Mouse (Mus musculus) megakaryocyte, embryonic 14.5 days (primary cell): ENCODE results near the gene Atp8b5. TPM values are rescaled to one million over a fixed set of nuclear protein-coding genes. Genes with fewer than 3 reads are reported as not detected.

Experiments
- H3K27me3 ChIP-seq: replicated peaks from 2 replicates; pipeline ENCODE3; 2012; ENCODE audit warnings: inconsistent platforms
- H3K36me3 ChIP-seq: replicated peaks from 2 replicates; pipeline ENCODE3; 2012; ENCODE audit warnings: low read length, inconsistent platforms, mixed read lengths
- H3K4me1 ChIP-seq: 2 replicates; pipeline ENCODE4 v1.6.1; 2012; ENCODE audit warnings: inconsistent platforms
- H3K4me3 ChIP-seq: replicated peaks from 2 replicates; pipeline ENCODE3; 2012; ENCODE audit warnings: moderate library complexity, mild to moderate bottlenecking, inconsistent platforms
- H3K9me3 ChIP-seq: 2 replicates; pipeline ENCODE4 v1.6.1; 2012; ENCODE audit warnings: inconsistent platforms
- FLI1 ChIP-seq: IDR thresholded peaks from 2 replicates; pipeline ENCODE4 v1.6.1; 2012; ENCODE audit warnings: low read length, inconsistent platforms, mixed read lengths
- GATA1 ChIP-seq: IDR thresholded peaks from 3 replicates; pipeline ENCODE4 v1.6.1; 2012; ENCODE audit warnings: mixed read lengths, low read length, inconsistent platforms, borderline replicate concordance
- polyA plus RNA-seq: library from polyadenylated mRNA; stranded (reverse); fragments of >175 nt; gene quantifications from 2 replicates; pipeline ENCODE4 v1.2.3, GENCODE M21; 2012; ENCODE audit warnings: low replicate concordance; ENCODE audit not compliant: insufficient read depth

Gene Atp8b5
- polyA plus RNA-seq, 1 experiment = not detected

GRCm38 (mm10) chr4:43394345-43394891 is 127.5 kb downstream of the Atp8b5 start:
- Histone ChIP-seq H3K36me3 (peaks cover 35% of the 10 kb centered on the region), H3K4me3 (no peak overlapping the region), H3K27me3 (peaks cover 17% of the 10 kb centered on the region), H3K9me3 (no peaks in the 10 kb centered on the region), H3K4me1 (peaks cover 12% of the 10 kb centered on the region; the same call in 1 of the 2 replicates)
- TF ChIP-seq GATA1 = no peak
- no peak for TF ChIP-seq FLI1

GRCm38 (mm10) chr4:43395147-43395546 is 128.2 kb downstream of the Atp8b5 start:
- TF ChIP-seq GATA1 = no peak
- no peak for TF ChIP-seq FLI1
- peaks cover 35% of the 10 kb centered on the region for H3K36me3 ChIP-seq
- H3K4me3 ChIP-seq = no peak overlapping the region
- H3K27me3 ChIP-seq = peaks cover 22% of the 10 kb centered on the region
- no peaks in the 10 kb centered on the region for H3K9me3 ChIP-seq
- peaks cover 5% of the 10 kb centered on the region; the same call in 1 of the 2 replicates for H3K4me1 ChIP-seq

DNA sequence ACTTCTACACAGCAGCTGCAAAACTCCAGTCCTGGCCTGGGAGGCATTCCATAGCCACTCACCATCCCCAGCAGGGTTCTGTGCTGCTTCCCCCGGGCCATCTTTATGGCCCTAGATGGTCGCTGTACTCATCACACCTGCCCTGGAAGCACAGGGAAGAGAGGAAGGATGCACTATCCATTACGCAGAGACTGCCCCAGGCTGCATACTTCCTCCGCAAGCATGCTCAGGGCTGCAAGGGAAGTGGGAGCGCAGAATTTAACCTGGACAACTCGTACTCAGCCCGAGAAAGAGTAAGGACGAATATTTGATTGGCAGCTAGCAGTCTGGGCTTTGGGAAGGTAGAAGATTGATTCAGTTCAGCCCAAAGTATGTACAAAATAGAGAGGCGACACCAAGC is 128.9 kb downstream of the Atp8b5 start:
- Histone ChIP-seq H3K4me3 (no peak overlapping the region), H3K9me3 (no peaks in the 10 kb centered on the region), H3K4me1 (peaks cover 3% of the 10 kb centered on the region; the same call in 1 of the 2 replicates), H3K27me3 (peaks cover 25% of the 10 kb centered on the region), H3K36me3 (peaks cover 39% of the 10 kb centered on the region)
- TF ChIP-seq GATA1 = no peak
- no peak for TF ChIP-seq FLI1

- H3K9me3 ChIP-seq = no peaks in the 10 kb centered on the region
- H3K27me3 ChIP-seq = peaks cover 30% of the 10 kb centered on the region
- peaks cover 3% of the 10 kb centered on the region; the same call in 1 of the 2 replicates for H3K4me1 ChIP-seq
- H3K4me3 ChIP-seq = no peak overlapping the region
- TF ChIP-seq FLI1 = no peak
- TF ChIP-seq GATA1 = no peak
- peaks cover 43% of the 10 kb centered on the region for H3K36me3 ChIP-seq
Observed at GRCm38 (mm10) chr4:43396381-43396780, 129.4 kb downstream of the Atp8b5 start.

- Histone ChIP-seq H3K27me3 (peaks cover 39% of the 10 kb centered on the region), H3K4me3 (no peak overlapping the region), H3K9me3 (no peaks in the 10 kb centered on the region), H3K4me1 (peaks cover 3% of the 10 kb centered on the region; the same call in 1 of the 2 replicates), H3K36me3 (peaks cover 45% of the 10 kb centered on the region)
- TF ChIP-seq FLI1 = no peak
- TF ChIP-seq GATA1 = no peak
Observed at GRCm38 (mm10) chr4:43398014-43398413, 131.1 kb downstream of the Atp8b5 start.

- H3K36me3 ChIP-seq = peaks cover 45% of the 10 kb centered on the region
- H3K9me3 ChIP-seq = no peaks in the 10 kb centered on the region
- H3K27me3 ChIP-seq = peaks cover 44% of the 10 kb centered on the region
- peaks cover 3% of the 10 kb centered on the region; the same call in 1 of the 2 replicates for H3K4me1 ChIP-seq
- H3K4me3 ChIP-seq = no peak overlapping the region
- TF ChIP-seq GATA1 (no peak), FLI1 (no peak)
Observed at GRCm38 (mm10) chr4:43398829-43399331, 131.9 kb downstream of the Atp8b5 start.

- no peaks in the 10 kb centered on the region for H3K9me3 ChIP-seq
- H3K4me3 ChIP-seq = no peak overlapping the region
- TF ChIP-seq GATA1 (no peak), FLI1 (no peak)
- H3K36me3 ChIP-seq = peaks cover 48% of the 10 kb centered on the region
- H3K27me3 ChIP-seq = peaks cover 43% of the 10 kb centered on the region
- peaks cover 4% of the 10 kb centered on the region; the same call in 1 of the 2 replicates for H3K4me1 ChIP-seq
Observed at GRCm38 (mm10) chr4:43399391-43400131, 132.6 kb downstream of the Atp8b5 start.

GRCm38 (mm10) chr4:43400976-43401375 is 134.0 kb downstream of the Atp8b5 start:
- peaks cover 11% of the 10 kb centered on the region; the same call in 1 of the 2 replicates for H3K4me1 ChIP-seq
- H3K27me3 ChIP-seq = peaks cover 52% of the 10 kb centered on the region
- no peaks in the 10 kb centered on the region for H3K9me3 ChIP-seq
- H3K4me3 ChIP-seq = no peak overlapping the region
- H3K36me3 ChIP-seq = peaks cover 58% of the 10 kb centered on the region
- TF ChIP-seq GATA1 = no peak
- TF ChIP-seq FLI1 = no peak

DNA sequence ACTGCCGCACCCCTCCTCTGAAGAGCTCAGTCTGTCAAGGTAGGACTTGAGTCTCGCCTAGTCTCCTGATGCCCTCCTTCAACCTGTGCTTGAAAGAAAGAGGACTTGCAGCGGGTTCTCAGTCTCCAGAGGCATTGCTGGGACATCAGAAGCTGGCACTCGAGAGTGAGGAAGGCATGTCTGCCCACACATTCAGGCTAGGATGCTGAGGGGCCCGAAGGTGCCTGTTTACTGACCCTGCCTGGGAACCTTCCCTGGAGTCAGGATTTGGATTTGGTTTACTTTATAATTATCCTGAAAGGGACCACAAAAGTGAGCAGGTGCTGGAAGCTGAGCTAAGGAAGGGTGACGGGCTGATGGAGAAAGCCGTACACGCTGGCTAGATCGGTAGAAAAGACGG is 134.5 kb downstream of the Atp8b5 start:
- Histone ChIP-seq H3K4me3 (no peak overlapping the region), H3K9me3 (no peaks in the 10 kb centered on the region), H3K36me3 (peaks cover 59% of the 10 kb centered on the region), H3K4me1 (peaks cover 16% of the 10 kb centered on the region), H3K27me3 (peaks cover 57% of the 10 kb centered on the region)
- no peak for TF ChIP-seq FLI1
- TF ChIP-seq GATA1 = no peak

DNA sequence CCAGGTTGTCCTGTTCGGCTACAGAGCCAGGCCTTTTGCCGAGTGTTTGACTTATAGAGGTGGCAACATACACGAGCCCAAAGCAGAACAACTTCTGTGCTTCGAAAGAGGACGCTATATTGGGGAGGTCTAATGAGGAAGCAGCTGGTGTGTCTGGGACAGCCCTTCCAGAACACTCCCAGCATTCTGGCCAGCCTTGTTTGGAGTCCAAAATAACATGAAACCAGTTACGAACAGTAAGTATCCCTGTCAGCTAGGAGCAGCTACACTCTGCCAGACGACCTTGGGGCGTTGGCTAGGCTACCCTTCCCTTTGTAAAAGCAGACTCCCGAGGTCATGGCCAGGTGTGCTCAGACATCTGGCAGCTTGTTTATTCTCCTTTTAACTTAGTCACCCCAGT is 135.3 kb downstream of the Atp8b5 start:
- H3K4me1 ChIP-seq = peaks cover 16% of the 10 kb centered on the region
- TF ChIP-seq FLI1 = no peak
- no peak for TF ChIP-seq GATA1
- H3K9me3 ChIP-seq = no peaks in the 10 kb centered on the region
- H3K36me3 ChIP-seq = peaks cover 60% of the 10 kb centered on the region
- peaks cover 63% of the 10 kb centered on the region for H3K27me3 ChIP-seq
- no peak overlapping the region for H3K4me3 ChIP-seq
